Mouse (Mus musculus): Measurements from ENCODE around the gene Cenpw. TPM values are rescaled to one million over a fixed set of nuclear protein-coding genes. Genes with fewer than 3 reads are reported as not detected.

Gene Cenpw
- polyA plus RNA-seq (2021; fragmentation: Nextera tagmentation) = 13.7 and 14.1 TPM in 2 replicates
- long read RNA-seq, experiment 1, transcript Cenpw-201 (3 exons, 1,532 nt) = major isoform, 13 of 14 reads
- long read RNA-seq, experiment 1, partial matches to known transcripts = 0 of 14 reads
- long read RNA-seq, experiment 1, other reads (novel, unspliced or antisense) = 1 of 14 reads
- long read RNA-seq, experiment 2, full-length matches to known transcripts = 18 of 19 reads
- long read RNA-seq, experiment 2, partial matches to known transcripts = 0 of 19 reads
- long read RNA-seq, experiment 2, other reads (novel, unspliced or antisense) = 1 of 19 reads

GRCm38 (mm10) chr10:30199916-30200826 is at the start of gene Cenpw:
Gene Cenpw, minus strand, starts transcription at chr10:30200560.

All from layer of hippocampus, adult 6 months (tissue).